Mouse (Mus musculus) heart, adult 8-10 months (tissue): ENCODE results near the gene Cpeb3. TPM values are rescaled to one million over a fixed set of nuclear protein-coding genes. Genes with fewer than 3 reads are reported as not detected.

Source experiments
- DNase-seq: peaks from one replicate; pipeline ENCODE4 v3.0.0; 2022; ENCODE audit warnings: low spot score
- total RNA-seq, 4 experiments: library from RNA; stranded (reverse); gene quantifications; 2 replicates each; pipeline ENCODE4 v1.2.4; 2022

The Cpeb3 gene
- total RNA-seq, 4 experiments from 2014 or later = 77.7 to 103 (median 89.0) TPM

GRCm38 (mm10) chr19:37048507-37048906 lies 159.9 kb downstream of the Cpeb3 start:
- no peak for DNase-seq

- no peak for DNase-seq
Observed at GRCm38 (mm10) chr19:37044431-37044830, 164.0 kb downstream of the Cpeb3 start.

DNA sequence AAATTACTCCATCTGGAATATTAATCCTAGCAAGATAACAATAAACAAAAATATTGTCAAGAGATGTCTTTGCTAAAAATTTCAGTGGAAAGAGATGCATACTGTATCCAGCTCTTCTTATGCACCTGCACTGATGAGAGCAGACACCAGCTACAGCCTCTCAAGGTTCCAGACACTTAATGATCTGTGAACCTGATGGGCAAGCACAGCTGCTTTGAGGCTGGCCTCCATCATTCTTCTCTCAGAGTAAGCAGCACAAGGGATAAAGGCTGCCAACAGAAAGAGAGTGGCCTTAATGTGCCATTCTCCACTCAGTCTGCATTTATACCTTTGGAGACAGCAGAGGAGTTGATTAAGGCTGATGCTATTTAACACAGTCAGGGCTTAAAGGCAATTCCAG lies 167.5 kb downstream of the Cpeb3 start:
- DNase-seq = no peak

DNA sequence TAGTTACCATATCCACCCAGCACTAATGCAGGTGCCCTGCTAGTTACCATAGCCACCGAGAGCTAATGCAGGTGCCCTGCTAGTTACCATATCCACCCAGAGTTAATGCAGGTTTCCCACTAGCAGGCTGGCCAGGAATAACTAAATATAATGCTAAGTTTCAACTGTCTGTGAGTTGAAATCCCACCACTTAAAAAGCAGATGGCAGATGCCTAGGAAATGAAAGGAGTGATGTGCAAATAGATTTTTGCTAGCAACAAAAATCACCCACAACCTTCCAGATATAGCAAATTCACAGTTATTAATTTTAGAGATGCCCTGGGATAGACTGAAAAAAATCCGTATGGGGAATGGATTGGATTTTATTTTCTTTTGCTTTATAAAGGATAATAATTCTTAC lies 176.0 kb downstream of the Cpeb3 start:
- no peak for DNase-seq

GRCm38 (mm10) chr19:37031446-37031845 lies 177.0 kb downstream of the Cpeb3 start:
- DNase-seq = no peak

- DNase-seq = no peak
Observed at GRCm38 (mm10) chr19:37029771-37030170, 178.6 kb downstream of the Cpeb3 start.

- DNase-seq = no peak
Observed at GRCm38 (mm10) chr19:37026408-37026807, 182.0 kb downstream of the Cpeb3 start.

- no peak for DNase-seq
Observed at GRCm38 (mm10) chr19:37025839-37026319, 182.5 kb downstream of the Cpeb3 start.

GRCm38 (mm10) chr19:37022146-37022545 lies 186.3 kb downstream of the Cpeb3 start:
- no peak for DNase-seq

DNA sequence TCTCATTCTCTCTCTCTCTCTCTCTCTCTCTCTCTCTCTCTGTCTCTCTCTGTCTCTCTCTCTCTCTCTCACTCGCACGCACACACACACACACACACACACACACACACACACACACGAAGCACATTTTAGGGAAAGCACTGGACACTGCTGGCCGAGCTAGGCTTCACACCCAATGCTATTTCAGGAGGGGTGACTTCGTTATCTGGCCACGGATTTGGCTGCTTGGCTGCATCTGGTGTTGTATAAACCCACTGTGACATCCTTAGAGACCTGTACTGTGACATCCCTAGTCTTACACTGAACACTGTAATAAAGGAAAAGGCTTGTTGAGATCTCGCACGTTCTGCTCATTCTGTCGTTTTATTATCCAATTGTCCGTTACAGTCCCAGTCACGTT lies 187.4 kb downstream of the Cpeb3 start:
- DNase-seq = peak; percentile 31

DNA sequence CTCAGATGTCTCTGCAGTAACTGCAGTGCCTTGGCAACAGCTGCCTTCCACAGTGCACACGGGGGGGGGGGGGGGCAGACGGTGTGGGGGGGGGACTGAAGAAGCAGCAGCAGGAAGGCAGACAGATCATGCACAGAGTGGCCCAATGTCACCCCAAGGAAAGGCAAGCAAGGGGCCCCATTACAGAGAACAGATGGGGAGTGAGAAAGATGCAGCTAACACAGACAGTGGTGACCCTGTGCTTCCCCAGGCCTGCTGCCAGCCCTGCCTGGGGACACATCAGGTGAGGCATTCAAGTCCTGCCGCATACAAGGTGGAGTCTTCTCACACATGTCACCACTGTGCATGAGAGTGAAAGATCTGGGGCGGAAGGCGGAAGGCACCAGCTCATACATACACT lies 187.9 kb downstream of the Cpeb3 start:
- no peak for DNase-seq

DNA sequence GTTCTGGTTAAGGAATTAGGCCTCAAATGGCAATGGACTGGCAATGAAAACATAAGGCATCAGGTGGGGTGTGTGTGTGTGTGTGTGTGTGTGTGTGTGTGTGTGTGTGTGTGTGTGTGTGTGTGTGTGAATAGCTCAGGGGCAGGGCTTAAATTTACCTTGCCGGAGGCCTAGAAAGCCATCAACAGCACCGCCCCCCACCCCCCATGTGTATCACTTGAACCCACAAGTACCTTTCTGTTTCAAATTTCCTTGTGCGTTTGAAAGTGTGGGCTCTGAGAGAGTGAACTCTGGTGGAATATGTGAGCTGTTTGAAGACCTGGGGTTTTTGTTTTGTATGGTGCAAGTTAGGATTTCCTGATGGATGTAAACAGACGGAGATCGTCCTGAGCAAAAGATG lies 189.5 kb downstream of the Cpeb3 start:
- DNase-seq = no peak

DNA sequence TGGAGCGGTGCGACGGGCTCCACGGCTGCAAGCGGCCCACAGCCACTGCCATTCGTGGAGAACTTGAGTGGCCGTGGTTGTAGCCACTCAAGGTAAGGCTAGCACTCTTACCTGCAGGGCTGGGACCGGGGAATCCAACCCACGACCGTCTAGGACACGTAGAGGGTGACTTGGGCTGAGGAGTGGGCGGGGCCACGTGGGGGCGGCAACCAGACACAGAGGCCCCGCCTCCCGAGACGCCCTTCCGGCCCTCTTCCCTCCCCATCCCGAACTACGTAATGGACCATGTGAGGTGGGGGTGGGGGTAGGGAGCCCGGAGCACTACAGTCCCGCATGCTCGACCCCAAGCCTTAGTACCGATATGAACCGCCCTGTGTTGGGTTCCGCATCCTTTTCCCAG lies 190.0 kb downstream of the Cpeb3 start:
- no peak for DNase-seq

- no peak for DNase-seq
Observed at GRCm38 (mm10) chr19:37016890-37017289, 191.5 kb downstream of the Cpeb3 start.

DNA sequence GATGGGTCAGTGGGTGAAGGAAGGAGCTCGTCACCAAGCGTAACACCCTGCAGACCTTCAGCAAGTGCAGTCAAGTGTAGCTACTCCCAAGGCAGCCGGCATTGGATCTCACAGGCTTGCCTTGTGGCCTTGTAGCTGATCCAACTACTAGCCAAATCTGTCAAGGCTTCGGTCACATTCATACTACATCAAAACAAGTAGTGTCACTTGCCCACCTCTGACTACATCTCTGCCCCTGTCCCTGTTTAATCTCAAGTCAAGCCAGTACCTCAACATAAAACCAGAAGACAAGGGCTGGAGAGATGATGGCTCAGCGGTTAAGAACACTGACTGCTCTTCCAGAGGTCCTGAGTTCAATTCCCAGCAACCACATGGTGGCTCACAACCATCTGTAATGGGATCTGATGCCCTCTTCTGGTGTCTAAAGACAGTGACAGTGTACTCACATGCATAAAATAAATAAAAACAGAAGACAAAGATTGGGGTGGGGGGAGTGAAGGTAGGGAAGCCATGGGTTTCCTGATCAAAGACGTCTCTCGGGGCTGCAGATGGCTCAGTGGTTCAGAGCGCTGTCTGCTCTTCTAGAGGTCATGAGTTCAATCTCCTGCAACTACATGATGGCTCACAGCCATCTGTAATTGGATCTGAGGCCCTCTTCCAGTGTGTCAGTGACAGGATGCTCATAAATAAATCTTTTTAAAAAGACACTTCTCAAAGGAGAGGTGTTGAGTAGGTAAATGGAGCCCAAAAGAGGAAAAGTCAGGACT lies 194.0 kb downstream of the Cpeb3 start:
- DNase-seq = no peak

DNA sequence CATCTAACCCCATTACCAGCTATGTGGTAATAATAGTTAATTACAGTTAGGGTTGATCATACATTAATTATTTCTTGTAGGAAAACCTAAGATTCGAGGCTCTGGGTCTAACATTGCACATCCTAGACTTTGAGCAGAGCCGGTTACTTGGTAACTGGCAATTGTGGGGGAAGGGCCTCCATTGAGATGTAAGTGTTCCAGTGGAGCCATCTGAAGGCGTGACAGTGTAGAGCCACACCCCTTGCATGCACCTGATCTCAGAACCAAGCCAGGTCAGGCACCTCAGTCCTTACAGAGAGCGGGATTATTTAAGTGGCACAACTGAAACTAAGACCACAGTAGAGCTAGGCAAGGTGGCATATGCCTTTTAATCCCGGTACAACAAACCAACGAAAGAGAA lies 194.9 kb downstream of the Cpeb3 start:
- DNase-seq = no peak

GRCm38 (mm10) chr19:37009878-37010281 lies 198.5 kb downstream of the Cpeb3 start:
- DNase-seq = no peak

DNA sequence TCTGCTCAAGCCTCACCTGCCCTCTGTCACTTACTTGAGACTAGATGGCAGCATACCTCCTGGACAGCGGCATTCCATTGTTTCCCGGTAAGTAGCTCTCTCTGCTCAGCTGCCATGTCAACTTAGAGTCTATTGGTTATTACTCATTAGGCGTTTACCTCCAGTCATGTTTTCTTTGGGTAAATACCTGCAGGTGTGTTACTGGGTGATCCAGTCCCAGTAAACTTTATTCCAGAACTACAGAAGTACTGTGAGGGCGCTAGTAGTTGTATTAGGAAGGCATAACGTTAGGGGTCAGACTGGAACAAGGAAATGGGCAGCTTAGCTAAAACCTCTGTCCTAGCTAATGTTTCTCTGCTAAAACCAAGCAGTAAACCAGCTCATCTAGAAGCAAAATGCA lies 203.8 kb downstream of the Cpeb3 start:
- DNase-seq = no peak

Other genes starting within 250 kb of the Cpeb3 start
- 10 to 100 TPM; 72.4 to 87.0 (median 78.7) TPM for gene March5, start 1.1 kb downstream of the Cpeb3 start, total RNA-seq
- gene Ide, start 129.3 kb upstream of the Cpeb3 start, total RNA-seq = 100 to 1,000 TPM in 1 of 4 experiments, 10 to 100 TPM in 3; 54.5 to 105 (median 65.6) TPM
- gene Kif11, start 167.8 kb upstream of the Cpeb3 start, total RNA-seq = under 1 TPM; 0.19 to 0.80 (median 0.44) TPM
- gene Hhex, start 226.2 kb upstream of the Cpeb3 start, total RNA-seq = 1 to 10 TPM; 3.0 to 4.1 (median 3.5) TPM